Mouse (Mus musculus): Measurements from ENCODE around the gene Rtn1. TPM values are rescaled to one million over a fixed set of nuclear protein-coding genes. Genes with fewer than 3 reads are reported as not detected.

Rtn1 gene
- polyA plus RNA-seq, 1 experiment = 4.5 TPM

DNA sequence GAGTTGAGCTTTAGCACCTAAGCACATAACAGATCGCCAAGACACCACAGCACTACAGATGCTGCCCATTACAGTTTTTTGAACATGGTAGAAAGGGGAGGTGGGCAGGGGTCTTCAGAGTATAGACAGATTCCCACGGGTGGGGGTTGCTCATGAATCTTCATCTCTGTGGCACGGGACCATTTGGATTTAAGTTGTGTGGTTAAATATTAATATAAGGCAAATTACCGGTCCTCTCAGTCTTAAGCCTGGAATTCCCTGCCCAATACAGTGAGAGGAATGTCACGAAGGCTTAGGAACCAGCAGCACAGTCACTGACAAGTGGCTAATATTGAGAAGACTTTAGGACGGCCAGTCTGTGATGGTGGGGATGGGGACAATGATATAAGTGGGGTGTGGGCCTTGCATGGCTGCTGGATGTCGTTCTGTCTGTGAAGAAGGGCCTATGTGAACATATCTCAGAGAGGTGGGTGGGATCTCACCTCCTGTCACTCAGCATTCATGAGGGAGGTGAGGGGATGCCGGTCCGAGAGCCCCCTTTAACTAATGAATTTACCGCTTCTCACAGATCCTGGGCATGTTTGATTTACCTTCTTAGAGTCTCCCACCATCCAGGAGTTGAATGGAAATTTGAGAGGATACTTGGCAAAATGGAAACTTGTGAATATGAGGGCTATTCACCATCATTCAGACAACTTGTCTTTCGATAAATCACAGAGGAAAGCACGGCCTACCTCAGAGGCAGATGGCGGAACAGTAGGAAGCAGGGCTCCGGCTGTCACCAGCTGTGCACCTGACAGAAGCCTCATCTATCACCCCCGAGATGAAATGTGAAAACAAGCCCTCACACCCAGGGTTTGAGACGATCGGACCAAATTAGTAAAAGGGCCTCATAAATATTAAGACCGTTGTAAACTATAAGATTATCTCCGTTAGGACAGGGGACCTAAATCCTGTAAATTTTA is 175.7 kb downstream of the Rtn1 start:
- 0 out of 2 replicates have a peak, but pooled peaks cover 4% of the 10 kb centered on the region for H3K27me3 ChIP-seq (ENCODE audit: control insufficient read depth, insufficient read depth, low read length)
- H3K27ac ChIP-seq (ENCODE audit: insufficient read depth, low read length) = no peak overlapping the region
- H3K4me1 ChIP-seq (ENCODE audit: control insufficient read depth, insufficient read depth, insufficient read length) = no peaks in the 10 kb centered on the region
- TF ChIP-seq CTCF (IDR thresholded peaks at IDR 0.05; ENCODE audit: extremely low read depth, insufficient read depth, insufficient read length, insufficient replicate concordance) = no peak
- no peak for TF ChIP-seq POLR2A (IDR thresholded peaks at IDR 0.05; ENCODE audit: low read depth, low read length)
- 90% methylated on average over 19 of the region's 19 CpGs for WGBS
- H3K36me3 ChIP-seq (ENCODE audit: control insufficient read depth, insufficient read depth, low read length) = no peaks in the 10 kb centered on the region
- H3K4me3 ChIP-seq (ENCODE audit: extremely low read depth, insufficient read depth, insufficient read length) = no peak overlapping the region
- DNase-seq (ENCODE audit: low read depth in 1 of 2, low spot score in 2 of 2) = no peak

DNA sequence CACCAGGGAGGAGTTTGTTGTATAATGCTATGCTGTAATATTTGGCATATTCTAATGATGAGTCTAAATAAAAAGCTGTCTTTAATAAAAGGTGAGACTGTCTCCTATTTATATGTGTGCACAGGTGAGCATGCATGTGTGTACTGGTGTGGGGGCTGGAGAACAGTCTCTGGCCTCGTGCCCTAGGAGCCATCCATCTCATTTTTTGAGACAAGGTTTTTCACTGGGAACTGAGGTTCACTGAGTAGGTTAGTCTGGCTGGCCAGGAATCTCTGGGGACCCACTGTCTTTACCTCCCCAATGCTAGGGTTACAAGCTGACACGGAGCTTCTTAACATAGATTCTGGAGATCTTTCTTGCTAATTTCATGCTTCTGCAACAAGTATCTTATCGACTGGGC is 176.7 kb downstream of the Rtn1 start:
- Histone ChIP-seq H3K27ac (ENCODE audit: insufficient read depth, low read length) (no peak overlapping the region), H3K36me3 (ENCODE audit: control insufficient read depth, insufficient read depth, low read length) (no peaks in the 10 kb centered on the region), H3K4me1 (ENCODE audit: control insufficient read depth, insufficient read depth, insufficient read length) (no peaks in the 10 kb centered on the region), H3K27me3 (ENCODE audit: control insufficient read depth, insufficient read depth, low read length) (0 out of 2 replicates have a peak, but pooled peaks cover 4% of the 10 kb centered on the region), H3K4me3 (ENCODE audit: extremely low read depth, insufficient read depth, insufficient read length) (no peak overlapping the region)
- TF ChIP-seq CTCF (IDR thresholded peaks at IDR 0.05; ENCODE audit: extremely low read depth, insufficient read depth, insufficient read length, insufficient replicate concordance) (no peak), POLR2A (IDR thresholded peaks at IDR 0.05; ENCODE audit: low read depth, low read length) (no peak)
- DNase-seq (ENCODE audit: low read depth in 1 of 2, low spot score in 2 of 2) = no peak
- WGBS = 75% methylated on average over 3 of the region's 3 CpGs

DNA sequence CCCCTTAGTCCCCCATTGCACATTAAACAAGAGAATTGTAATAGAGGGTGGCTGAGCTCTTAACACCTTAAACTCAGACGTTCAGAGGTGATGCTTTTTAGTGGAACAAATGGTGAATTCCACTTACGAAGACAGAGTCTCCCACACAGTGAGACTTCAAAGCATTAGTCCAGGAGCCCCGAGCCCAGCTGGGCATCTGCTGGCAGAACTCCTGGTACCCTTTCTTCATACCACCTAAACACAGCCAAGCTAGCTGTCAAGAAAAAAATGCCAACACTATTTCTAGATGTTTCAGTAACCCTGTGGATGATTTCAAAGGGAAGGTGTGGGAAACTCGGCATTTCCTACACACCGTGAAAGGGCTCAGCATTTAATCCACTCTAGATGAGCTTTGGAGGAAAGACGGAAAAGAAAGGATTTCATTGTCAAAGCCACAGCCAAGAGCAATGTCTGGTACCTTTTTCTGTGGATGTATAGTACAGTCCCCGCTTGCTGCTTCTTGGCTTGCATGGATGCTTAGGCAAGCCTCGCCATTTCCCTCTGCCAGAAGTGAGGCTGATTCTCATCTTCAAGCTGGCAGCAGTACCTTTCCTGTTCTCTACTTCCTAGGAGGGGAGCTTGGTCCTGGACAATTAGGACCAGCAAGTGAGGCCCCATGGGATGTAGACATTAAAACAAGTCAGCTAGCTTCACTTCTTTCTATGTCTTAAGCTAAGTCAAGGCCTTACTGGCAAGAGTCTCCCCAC is 179.2 kb downstream of the Rtn1 start:
- Histone ChIP-seq H3K36me3 (ENCODE audit: control insufficient read depth, insufficient read depth, low read length) (no peaks in the 10 kb centered on the region), H3K27ac (ENCODE audit: insufficient read depth, low read length) (no peak overlapping the region), H3K4me1 (ENCODE audit: control insufficient read depth, insufficient read depth, insufficient read length) (no peaks in the 10 kb centered on the region), H3K4me3 (ENCODE audit: extremely low read depth, insufficient read depth, insufficient read length) (no peak overlapping the region), H3K27me3 (ENCODE audit: control insufficient read depth, insufficient read depth, low read length) (no peaks in the 10 kb centered on the region)
- DNase-seq (ENCODE audit: low read depth in 1 of 2, low spot score in 2 of 2) = no peak
- 75% methylated on average over 8 of the region's 8 CpGs for WGBS
- TF ChIP-seq POLR2A (IDR thresholded peaks at IDR 0.05; ENCODE audit: low read depth, low read length) (no peak), CTCF (IDR thresholded peaks at IDR 0.05; ENCODE audit: extremely low read depth, insufficient read depth, insufficient read length, insufficient replicate concordance) (no peak)

DNA sequence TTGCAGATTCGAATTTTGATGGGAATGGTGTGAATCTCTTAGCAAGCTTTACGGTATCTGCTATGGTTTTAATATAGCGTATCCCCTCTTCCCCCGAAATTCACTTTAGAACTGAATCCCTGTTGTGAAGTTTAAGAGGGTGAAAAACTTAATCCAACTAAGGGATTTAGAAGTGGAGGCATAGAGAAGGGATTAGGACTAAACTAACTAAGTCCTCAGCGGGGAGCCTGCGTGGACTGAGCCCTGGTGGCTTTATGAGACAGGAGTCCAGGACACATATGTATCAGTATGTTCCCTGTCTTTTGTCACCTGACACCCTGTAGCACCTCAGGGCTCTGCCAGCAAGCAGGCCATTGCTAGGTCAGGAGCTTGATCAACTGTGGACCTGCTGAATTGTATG is 181.1 kb downstream of the Rtn1 start:
- TF ChIP-seq CTCF (IDR thresholded peaks at IDR 0.05; ENCODE audit: extremely low read depth, insufficient read depth, insufficient read length, insufficient replicate concordance) (no peak), POLR2A (IDR thresholded peaks at IDR 0.05; ENCODE audit: low read depth, low read length) (no peak)
- no peaks in the 10 kb centered on the region for H3K27me3 ChIP-seq (ENCODE audit: control insufficient read depth, insufficient read depth, low read length)
- 86% methylated on average over 6 of the region's 6 CpGs for WGBS
- no peaks in the 10 kb centered on the region for H3K4me1 ChIP-seq (ENCODE audit: control insufficient read depth, insufficient read depth, insufficient read length)
- no peak for DNase-seq (ENCODE audit: low read depth in 1 of 2, low spot score in 2 of 2)
- no peaks in the 10 kb centered on the region for H3K36me3 ChIP-seq (ENCODE audit: control insufficient read depth, insufficient read depth, low read length)
- H3K4me3 ChIP-seq (ENCODE audit: extremely low read depth, insufficient read depth, insufficient read length) = no peak overlapping the region
- no peak overlapping the region for H3K27ac ChIP-seq (ENCODE audit: insufficient read depth, low read length)

DNA sequence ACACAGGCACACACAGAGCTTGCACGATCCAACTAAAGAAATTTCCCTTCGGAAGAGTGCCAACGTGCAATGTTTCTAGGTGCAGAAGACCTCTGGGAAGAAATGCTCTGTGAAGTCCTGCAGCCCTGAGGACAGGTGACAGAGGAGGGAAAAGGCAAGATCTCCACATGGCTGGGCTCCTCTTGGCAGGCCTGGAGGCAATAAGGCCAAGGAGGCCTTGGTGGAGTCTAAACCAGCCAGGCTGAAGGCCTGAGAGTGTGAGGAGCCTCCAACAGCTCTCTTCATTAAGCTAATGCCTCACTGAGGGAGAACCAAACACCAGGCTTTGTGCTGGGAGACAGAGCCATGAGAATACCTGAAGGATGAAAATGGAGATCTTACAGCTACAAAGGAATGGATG is 183.5 kb downstream of the Rtn1 start:
- H3K27me3 ChIP-seq (ENCODE audit: control insufficient read depth, insufficient read depth, low read length) = no peaks in the 10 kb centered on the region
- no peak overlapping the region for H3K27ac ChIP-seq (ENCODE audit: insufficient read depth, low read length)
- TF ChIP-seq CTCF (IDR thresholded peaks at IDR 0.05; ENCODE audit: extremely low read depth, insufficient read depth, insufficient read length, insufficient replicate concordance) = no peak
- no peak for TF ChIP-seq POLR2A (IDR thresholded peaks at IDR 0.05; ENCODE audit: low read depth, low read length)

DNA sequence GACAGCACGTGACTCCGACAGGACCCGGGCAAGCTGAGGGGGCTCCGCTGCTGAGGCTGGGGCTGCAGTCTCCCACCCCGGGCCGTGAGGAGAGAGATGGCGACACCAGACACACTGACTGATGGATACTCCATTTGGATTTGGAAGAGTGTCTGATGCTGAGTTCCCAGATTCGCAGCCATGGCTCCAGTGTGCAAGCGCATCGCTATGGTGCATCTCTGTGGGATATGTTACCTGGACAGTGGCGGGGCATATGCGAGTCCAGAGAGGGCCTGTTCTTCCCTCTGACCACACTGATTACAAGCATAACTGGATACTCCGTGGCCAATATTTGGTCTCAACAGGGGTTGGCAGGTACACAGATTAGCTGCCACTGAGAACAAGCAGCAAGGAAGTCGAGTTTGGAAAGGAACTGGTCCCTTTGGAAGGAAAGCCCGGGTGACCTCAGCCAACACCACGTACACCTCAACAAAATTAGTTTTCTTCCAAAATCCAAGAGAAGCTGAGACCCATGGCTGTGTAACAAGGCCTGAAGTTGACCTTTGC is 185.2 kb downstream of the Rtn1 start:
- Histone ChIP-seq H3K27me3 (ENCODE audit: control insufficient read depth, insufficient read depth, low read length) (no peaks in the 10 kb centered on the region), H3K4me1 (ENCODE audit: control insufficient read depth, insufficient read depth, insufficient read length) (no peaks in the 10 kb centered on the region), H3K4me3 (ENCODE audit: extremely low read depth, insufficient read depth, insufficient read length) (no peak overlapping the region), H3K36me3 (ENCODE audit: control insufficient read depth, insufficient read depth, low read length) (no peaks in the 10 kb centered on the region), H3K27ac (ENCODE audit: insufficient read depth, low read length) (no peak overlapping the region)
- WGBS = 95% methylated on average over 16 of the region's 16 CpGs
- no peak for DNase-seq (ENCODE audit: low read depth in 1 of 2, low spot score in 2 of 2)
- TF ChIP-seq POLR2A (IDR thresholded peaks at IDR 0.05; ENCODE audit: low read depth, low read length) (no peak), CTCF (IDR thresholded peaks at IDR 0.05; ENCODE audit: extremely low read depth, insufficient read depth, insufficient read length, insufficient replicate concordance) (no peak)

More for the DNA sequence above, 183.5 kb downstream of the Rtn1 start:
- WGBS = 92% methylated on average over 3 of the region's 3 CpGs
- no peaks in the 10 kb centered on the region for H3K36me3 ChIP-seq (ENCODE audit: control insufficient read depth, insufficient read depth, low read length)
- H3K4me1 ChIP-seq (ENCODE audit: control insufficient read depth, insufficient read depth, insufficient read length) = no peaks in the 10 kb centered on the region
- no peak overlapping the region for H3K4me3 ChIP-seq (ENCODE audit: extremely low read depth, insufficient read depth, insufficient read length)
- DNase-seq (ENCODE audit: low read depth in 1 of 2, low spot score in 2 of 2) = no peak

Measured in spleen, adult 2 months (tissue).